Mouse (Mus musculus) midbrain, embryonic 11.5 days (tissue): Measurements from ENCODE around the gene Slc35c1. TPM values are rescaled to one million over a fixed set of nuclear protein-coding genes. Genes with fewer than 3 reads are reported as not detected.

Experiments used
- ATAC-seq: fragments of 200-750 bp; cut with Nextera tagmentation; 2 replicates; pipeline ENCODE4 v1.8.0; 2017; ENCODE audit warnings: moderate TSS enrichment, moderate library complexity; ENCODE audit not compliant: low FRiP score
- DNase-seq: peaks from one replicate; pipeline ENCODE4 v3.0.0; 2015; ENCODE audit warnings: low spot score; ENCODE audit errors: missing footprints
- H3K27ac ChIP-seq: fragments of 300-500 bp; sonication (generic); 2 replicates; pipeline ENCODE4 v1.5.1; 2014; ENCODE audit warnings: low read depth, low read length
- H3K27me3 ChIP-seq: fragments of 300-500 bp; sonication (generic); 2 replicates; pipeline ENCODE4 v1.6.1; 2014; ENCODE audit warnings: mild to moderate bottlenecking, low read length, moderate library complexity, mixed read lengths; ENCODE audit not compliant: control insufficient read depth, insufficient read depth
- H3K36me3 ChIP-seq: fragments of 300-500 bp; sonication (generic); 2 replicates; pipeline ENCODE4 v1.6.1; 2014; ENCODE audit warnings: mild to moderate bottlenecking, low read length, moderate library complexity, mixed read lengths; ENCODE audit not compliant: control insufficient read depth, insufficient read depth
- H3K4me1 ChIP-seq: fragments of 300-500 bp; sonication (generic); 2 replicates; pipeline ENCODE4 v1.6.1; 2014; ENCODE audit warnings: low read length; ENCODE audit not compliant: control insufficient read depth, insufficient read depth
- H3K4me2 ChIP-seq: fragments of 300-500 bp; sonication (generic); 2 replicates; pipeline ENCODE4 v1.6.1; 2014; ENCODE audit warnings: mild to moderate bottlenecking, moderate library complexity
- H3K4me3 ChIP-seq: fragments of 300-500 bp; sonication (generic); 2 replicates; pipeline ENCODE4 v1.5.1; 2014; ENCODE audit warnings: low read depth, low read length
- H3K9ac ChIP-seq: fragments of 300-500 bp; sonication (generic); 2 replicates; pipeline ENCODE4 v1.6.1; 2014; ENCODE audit warnings: low read length
- H3K9me3 ChIP-seq: fragments of 300-500 bp; sonication (generic); 2 replicates; pipeline ENCODE4 v1.6.1; 2016; ENCODE audit warnings: low read length; ENCODE audit not compliant: control insufficient read depth
- WGBS: fragments of 180-500 bp; shearing (Covaris S2); extraction: QIAGEN DNeasy Blood & Tissue Kit; methylation state at CpG from one replicate; pipeline ENCODE4 v1.1.7; 2014; 5-methylcytosine and 5-hydroxymethylcytosine counted together
- polyA plus RNA-seq: library from polyadenylated mRNA; unstranded; fragments of >200 nt; fragmentation: Nextera tagmentation; extraction: Ambion mirVana; gene quantifications from 2 replicates; pipeline ENCODE4 v1.2.1, GENCODE M21; 2014

The Slc35c1 gene
- polyA plus RNA-seq, 1 experiment from 2014 or later = 9.5 TPM

DNA sequence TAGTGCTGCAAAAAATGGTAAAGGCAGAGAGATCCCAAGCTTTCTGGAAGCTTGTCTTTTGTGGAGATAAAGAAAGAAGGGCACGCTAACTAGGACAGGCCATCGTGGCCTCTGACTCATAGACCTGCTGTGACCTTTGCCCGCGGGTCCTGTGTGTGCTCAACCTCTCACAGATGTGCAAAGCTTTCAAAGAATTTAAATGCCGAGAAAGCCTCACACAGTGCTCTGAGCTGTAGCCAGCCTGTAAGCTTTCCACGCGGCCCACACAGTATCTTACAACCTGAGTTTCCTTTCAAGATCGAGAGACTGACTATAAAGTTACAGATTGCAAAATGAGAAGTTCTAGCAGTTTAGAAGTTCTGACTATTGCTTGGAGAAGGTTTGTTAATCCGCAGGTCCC, 14.4 kb downstream of the Slc35c1 start:
- Histone ChIP-seq H3K36me3 (no peaks in the 10 kb centered on the region), H3K9me3 (no peaks in the 10 kb centered on the region), H3K4me2 (no peak overlapping the region), H3K27me3 (no peaks in the 10 kb centered on the region), H3K9ac (no peak overlapping the region), H3K27ac (no peak overlapping the region), H3K4me3 (no peak overlapping the region), H3K4me1 (no peaks in the 10 kb centered on the region)
- DNase-seq (peak; percentile 76), ATAC-seq (no peak)
- 38% methylated on average over 9 of the region's 9 CpGs for WGBS

GRCm38 (mm10) chr2:92444376-92444775, 16.0 kb downstream of the Slc35c1 start:
- ATAC-seq (no peak), DNase-seq (peak; percentile 39)
- H3K27me3 ChIP-seq = no peaks in the 10 kb centered on the region
- no peaks in the 10 kb centered on the region for H3K36me3 ChIP-seq
- 43% methylated on average over 4 of the region's 4 CpGs for WGBS
- H3K4me3 ChIP-seq = no peak overlapping the region
- H3K9me3 ChIP-seq = no peaks in the 10 kb centered on the region
- H3K27ac ChIP-seq = no peak overlapping the region
- H3K4me1 ChIP-seq = no peaks in the 10 kb centered on the region
- H3K9ac ChIP-seq = no peak overlapping the region
- H3K4me2 ChIP-seq = no peak overlapping the region

DNA sequence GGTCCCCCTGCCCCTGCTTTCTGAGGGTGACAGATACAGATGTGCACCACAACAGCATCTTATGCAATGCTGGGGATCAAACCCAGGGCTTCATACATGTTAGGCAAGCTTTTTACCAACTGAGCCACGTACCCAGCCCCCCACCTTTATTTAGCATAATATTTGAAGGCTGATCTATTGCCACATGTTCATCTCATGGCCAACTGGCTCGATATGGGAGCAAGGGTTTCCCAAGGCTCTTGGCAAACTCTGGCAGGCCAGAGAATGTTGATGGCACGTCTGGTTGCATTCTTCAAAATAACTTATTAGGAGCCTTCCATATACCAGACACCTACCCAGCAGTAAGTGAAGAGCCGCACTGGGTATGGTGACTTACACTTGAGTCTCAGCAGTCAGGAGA, 17.0 kb downstream of the Slc35c1 start:
- Histone ChIP-seq H3K27me3 (no peaks in the 10 kb centered on the region), H3K9ac (no peak overlapping the region), H3K27ac (no peak overlapping the region), H3K4me2 (no peak overlapping the region), H3K4me1 (no peaks in the 10 kb centered on the region), H3K4me3 (no peak overlapping the region), H3K9me3 (no peaks in the 10 kb centered on the region), H3K36me3 (no peaks in the 10 kb centered on the region)
- ATAC-seq (no peak), DNase-seq (peak; percentile 39)
- WGBS = 82% methylated on average over 4 of the region's 4 CpGs

DNA sequence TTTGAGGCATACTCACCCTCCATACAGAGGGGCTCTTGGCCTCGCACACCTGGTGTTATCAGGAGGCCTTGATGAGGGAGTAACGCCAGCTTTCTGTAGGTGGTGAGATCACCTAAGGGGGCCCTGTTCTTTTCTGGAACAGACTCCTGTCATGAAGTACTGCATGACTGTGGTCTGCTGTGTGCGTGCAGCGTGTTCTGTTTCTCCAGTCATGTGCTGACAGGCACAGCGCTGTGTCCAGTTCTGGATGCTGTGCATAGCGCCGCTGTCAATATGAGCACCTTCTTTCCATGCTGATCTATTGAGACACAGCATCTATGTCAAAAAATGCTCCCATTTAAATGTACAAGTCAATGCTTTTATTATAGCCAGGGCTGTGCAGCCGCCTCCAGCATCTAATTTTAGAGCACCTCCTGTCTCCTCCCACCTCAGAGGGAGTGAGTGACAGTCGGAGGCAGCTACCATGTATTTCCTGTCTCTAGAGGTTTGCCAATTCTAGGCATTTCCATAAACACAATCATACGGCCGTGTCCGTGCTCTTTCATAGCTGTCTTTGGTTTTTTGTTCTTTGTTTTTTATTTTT, 17.8 kb downstream of the Slc35c1 start:
- ATAC-seq = no peak
- H3K4me2 ChIP-seq = no peak overlapping the region
- no peak overlapping the region for H3K27ac ChIP-seq
- H3K9me3 ChIP-seq = no peaks in the 10 kb centered on the region
- H3K36me3 ChIP-seq = no peaks in the 10 kb centered on the region
- 85% methylated on average over 12 of the region's 12 CpGs for WGBS
- no peak overlapping the region for H3K4me3 ChIP-seq
- H3K4me1 ChIP-seq = no peaks in the 10 kb centered on the region
- H3K27me3 ChIP-seq = no peaks in the 10 kb centered on the region
- DNase-seq = peak; percentile 21
- no peak overlapping the region for H3K9ac ChIP-seq

DNA sequence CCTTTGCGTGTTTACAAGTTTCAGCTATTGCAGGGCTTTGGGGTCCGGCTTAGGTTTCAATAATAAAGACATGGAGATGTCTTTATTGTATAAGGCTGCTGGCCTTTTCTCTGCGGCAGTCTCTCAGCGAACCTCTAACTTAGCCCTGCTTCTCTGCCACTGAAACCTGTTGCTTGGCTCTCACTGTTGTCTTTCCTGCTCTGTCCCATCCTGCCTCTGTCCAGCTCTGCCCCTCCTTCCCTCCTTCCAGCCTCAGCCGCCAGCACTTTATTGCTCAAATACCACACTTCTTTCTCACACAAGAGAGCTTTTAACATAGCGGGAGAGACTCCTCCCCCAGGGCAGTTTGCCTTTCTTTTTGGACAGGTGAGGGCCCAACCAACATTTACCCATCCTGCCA, 19.9 kb downstream of the Slc35c1 start:
- no peaks in the 10 kb centered on the region for H3K27me3 ChIP-seq
- no peaks in the 10 kb centered on the region for H3K4me1 ChIP-seq
- peak; percentile 53 for DNase-seq
- 65% methylated on average over 6 of the region's 6 CpGs for WGBS
- H3K4me2 ChIP-seq = no peak overlapping the region
- H3K4me3 ChIP-seq = no peak overlapping the region
- no peaks in the 10 kb centered on the region for H3K9me3 ChIP-seq
- H3K36me3 ChIP-seq = no peaks in the 10 kb centered on the region
- H3K9ac ChIP-seq = no peak overlapping the region
- no peak for ATAC-seq
- no peak overlapping the region for H3K27ac ChIP-seq

GRCm38 (mm10) chr2:92438567-92438966, 21.8 kb downstream of the Slc35c1 start:
- 0 out of 2 replicates have a peak, but pooled peaks cover 2% of the 10 kb centered on the region for H3K4me1 ChIP-seq
- H3K36me3 ChIP-seq = no peaks in the 10 kb centered on the region
- DNase-seq = peak; percentile 44
- H3K9me3 ChIP-seq = no peaks in the 10 kb centered on the region
- no peak for ATAC-seq
- no peak overlapping the region for H3K4me3 ChIP-seq
- no peak overlapping the region for H3K4me2 ChIP-seq
- no peak overlapping the region for H3K9ac ChIP-seq
- H3K27ac ChIP-seq = no peak overlapping the region
- no peaks in the 10 kb centered on the region for H3K27me3 ChIP-seq
- WGBS = 60% methylated on average over 3 of the region's 3 CpGs

DNA sequence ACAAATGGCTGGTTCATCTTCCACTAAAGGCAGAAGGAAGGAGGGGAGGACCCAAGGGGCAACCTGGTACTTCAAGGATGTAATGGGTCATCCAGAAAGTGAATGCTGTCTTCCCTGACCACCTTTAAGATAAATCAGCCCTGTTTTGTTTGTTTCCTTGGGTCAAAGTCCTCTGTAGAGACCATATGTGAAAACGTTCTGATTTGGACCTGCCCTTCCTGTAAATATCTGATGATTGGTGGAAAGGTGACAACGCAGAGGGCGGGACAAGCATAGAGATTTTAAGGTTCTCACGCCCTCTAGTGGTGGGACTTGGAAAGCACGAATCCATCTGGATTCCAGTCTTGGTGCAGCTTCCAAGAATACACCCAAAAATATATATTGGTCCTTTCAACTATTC, 22.5 kb downstream of the Slc35c1 start:
- peak; percentile 99 for DNase-seq
- no peak overlapping the region for H3K4me2 ChIP-seq
- no peaks in the 10 kb centered on the region for H3K36me3 ChIP-seq
- no peak overlapping the region for H3K4me3 ChIP-seq
- ATAC-seq = no peak
- peaks cover 5% of the 10 kb centered on the region; the same call in 1 of the 2 replicates for H3K4me1 ChIP-seq
- no peaks in the 10 kb centered on the region for H3K27me3 ChIP-seq
- WGBS = 0% methylated on average over 5 of the region's 5 CpGs
- H3K9ac ChIP-seq = no peak overlapping the region
- no peaks in the 10 kb centered on the region for H3K9me3 ChIP-seq
- H3K27ac ChIP-seq = no peak overlapping the region

- no peaks in the 10 kb centered on the region for H3K27me3 ChIP-seq
- WGBS = 86% methylated on average over 4 of the region's 4 CpGs
- H3K36me3 ChIP-seq = no peaks in the 10 kb centered on the region
Observed at GRCm38 (mm10) chr2:92437366-92437765, 23.0 kb downstream of the Slc35c1 start.

GRCm38 (mm10) chr2:92435023-92435422, 25.3 kb downstream of the Slc35c1 start:
- ATAC-seq = no peak
- H3K9ac ChIP-seq = no peak overlapping the region
- H3K27ac ChIP-seq = no peak overlapping the region
- H3K4me3 ChIP-seq = no peak overlapping the region
- H3K9me3 ChIP-seq = no peaks in the 10 kb centered on the region
- peaks cover 30% of the 10 kb centered on the region for H3K4me1 ChIP-seq
- no peaks in the 10 kb centered on the region for H3K27me3 ChIP-seq
- DNase-seq = no peak
- H3K4me2 ChIP-seq = no peak overlapping the region
- WGBS = 71% methylated on average over 6 of the region's 6 CpGs
- H3K36me3 ChIP-seq = no peaks in the 10 kb centered on the region

More at GRCm38 (mm10) chr2:92437366-92437765, 23.0 kb downstream of the Slc35c1 start:
- H3K4me3 ChIP-seq = no peak overlapping the region
- H3K9me3 ChIP-seq = no peaks in the 10 kb centered on the region
- no peak for ATAC-seq
- no peak overlapping the region for H3K9ac ChIP-seq
- DNase-seq = no peak
- no peak overlapping the region for H3K27ac ChIP-seq
- peaks cover 10% of the 10 kb centered on the region for H3K4me1 ChIP-seq
- H3K4me2 ChIP-seq = no peak overlapping the region
